Mouse (Mus musculus) olfactory bulb, adult 2 months (tissue): Measurements from ENCODE around the gene Vwce. TPM values are rescaled to one million over a fixed set of nuclear protein-coding genes. Genes with fewer than 3 reads are reported as not detected.

Experiments used
- H3K27ac ChIP-seq: fragments of 200-500 bp; 2 replicates; pipeline ENCODE4 v1.5.1; 2012; ENCODE audit warnings: low read depth, low read length; ENCODE audit not compliant: insufficient read depth
- H3K4me1 ChIP-seq: fragments of 200-500 bp; 2 replicates; pipeline ENCODE4 v1.6.1; 2012; ENCODE audit warnings: low read length; ENCODE audit not compliant: control insufficient read depth, insufficient read depth
- H3K4me3 ChIP-seq: fragments of 200-500 bp; 2 replicates; pipeline ENCODE4 v1.5.1; 2012; ENCODE audit warnings: mild to moderate bottlenecking, low read depth, low read length, moderate library complexity; ENCODE audit not compliant: insufficient read depth
- CTCF ChIP-seq: fragments of 200-500 bp; IDR thresholded peaks from 2 replicates; pipeline ENCODE4 v1.5.1; 2012; ENCODE audit warnings: low read depth, mild to moderate bottlenecking, low read length, moderate library complexity; ENCODE audit not compliant: insufficient read depth
- POLR2A ChIP-seq: fragments of 200-500 bp; IDR thresholded peaks from 2 replicates; pipeline ENCODE4 v1.6.1; 2012; ENCODE audit warnings: mild to moderate bottlenecking, low read depth, low read length, moderate library complexity; ENCODE audit not compliant: insufficient read depth
- WGBS: fragments of 180-500 bp; shearing (Covaris S2); methylation state at CpG from one replicate; pipeline ENCODE4 v1.1.7; 2018; 5-methylcytosine and 5-hydroxymethylcytosine counted together
- polyA plus RNA-seq: library from polyadenylated mRNA; stranded (reverse); fragments of >200 nt; gene quantifications from 2 replicates; pipeline ENCODE4 v1.2.4, GENCODE M21; 2012; ENCODE audit warnings: low replicate concordance; ENCODE audit not compliant: missing spikeins, insufficient read depth, insufficient read length

Gene Vwce
- polyA plus RNA-seq, 1 experiment = not detected

DNA sequence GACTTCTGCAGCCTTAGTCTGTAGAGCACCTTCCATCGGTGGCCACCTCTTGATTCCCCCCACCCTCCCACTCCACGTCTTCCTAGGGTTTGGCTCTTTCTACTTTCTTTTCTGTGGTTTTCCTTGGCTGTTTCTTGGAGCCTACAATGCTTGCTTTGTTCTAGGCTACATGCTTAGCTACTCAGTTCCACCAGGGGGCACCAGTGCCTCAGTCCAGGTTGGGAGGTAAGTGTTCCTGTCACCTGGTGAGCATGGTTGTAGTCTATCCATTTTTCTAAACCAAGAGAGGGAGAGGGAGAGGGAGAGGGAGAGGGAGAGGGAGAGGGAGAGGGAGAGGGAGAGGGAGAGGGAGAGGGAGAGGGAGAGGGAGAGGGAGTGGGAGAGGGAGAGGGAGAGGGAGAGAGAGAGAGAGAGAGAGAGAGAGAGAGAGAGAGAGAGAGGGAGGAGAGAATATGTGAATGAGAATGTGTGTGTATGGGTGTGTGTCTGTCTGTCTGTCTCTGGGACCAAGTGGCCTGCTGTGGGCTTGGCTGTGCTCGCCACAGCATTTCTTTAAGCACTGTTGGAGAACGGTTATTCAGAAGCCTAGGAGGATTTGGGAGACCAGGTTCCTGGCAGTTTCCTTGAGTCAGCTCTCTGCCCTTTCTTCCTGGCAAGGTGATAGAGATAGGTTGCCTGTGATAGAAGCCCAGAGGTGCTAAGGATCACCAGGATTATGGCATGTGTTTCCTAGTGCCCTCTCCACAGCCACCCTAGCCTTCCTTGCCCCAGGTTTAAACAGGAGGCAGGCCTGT, 80.9 kb downstream of the Vwce start:
- 38% methylated on average over 4 of the region's 4 CpGs for WGBS
- no peak for TF ChIP-seq CTCF
- peaks cover 7% of the 10 kb centered on the region; the same call in 1 of the 2 replicates for H3K4me1 ChIP-seq
- H3K27ac ChIP-seq = no peak overlapping the region
- H3K4me3 ChIP-seq = no peak overlapping the region

DNA sequence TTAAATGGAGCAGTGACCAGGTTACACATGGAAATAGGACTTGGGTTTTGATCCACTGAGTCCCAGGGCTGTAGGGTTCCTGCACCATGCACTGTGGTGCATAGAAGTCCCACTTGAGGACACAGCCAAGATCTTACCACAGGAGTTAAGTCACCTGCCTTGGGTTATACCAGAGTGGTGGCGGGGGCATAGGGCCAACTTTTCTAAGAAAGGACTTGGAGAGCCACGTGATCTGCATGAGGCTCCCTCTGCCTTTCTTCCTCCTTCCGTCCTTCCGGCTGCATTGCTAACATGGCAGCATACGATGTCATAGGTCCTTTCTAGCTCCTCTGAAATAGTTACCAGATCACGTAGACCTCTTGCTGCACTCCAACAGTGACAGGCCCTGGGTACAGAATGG, 81.5 kb downstream of the Vwce start:
- no peak overlapping the region for H3K27ac ChIP-seq
- H3K4me3 ChIP-seq = no peak overlapping the region
- WGBS = 78% methylated on average over 6 of the region's 6 CpGs
- no peak for TF ChIP-seq POLR2A
- TF ChIP-seq CTCF = no peak
- 0 out of 2 replicates have a peak, but pooled peaks cover 2% of the 10 kb centered on the region for H3K4me1 ChIP-seq

Other genes with a start within 250 kb of the Vwce start
- gene Syt7, start 245.1 kb upstream of the Vwce start, polyA plus RNA-seq = 69.0 TPM in 1 of 2 replicates, not detected in the other
- not detected in 2 replicates for gene Lrrc10b, start 176.7 kb upstream of the Vwce start, polyA plus RNA-seq
- not detected in 2 replicates for gene Ppp1r32, start 151.3 kb upstream of the Vwce start, polyA plus RNA-seq
- 90.5 and 274 TPM in 2 replicates for gene Cpsf7, start 108.9 kb upstream of the Vwce start, polyA plus RNA-seq
- not detected in 2 replicates for gene Sdhaf2, start 108.1 kb upstream of the Vwce start, polyA plus RNA-seq
- not detected in 2 replicates for gene Tmem216, start 78.0 kb upstream of the Vwce start, polyA plus RNA-seq
- not detected in 2 replicates for gene Cyb561a3, start 57.0 kb upstream of the Vwce start, polyA plus RNA-seq
- gene Tmem138, start 56.9 kb upstream of the Vwce start, polyA plus RNA-seq = not detected in 2 replicates
- gene Ddb1, start 28.9 kb upstream of the Vwce start, polyA plus RNA-seq = 418 TPM in 1 of 2 replicates, not detected in the other
- not detected in 2 replicates for gene Tkfc, start 28.6 kb upstream of the Vwce start, polyA plus RNA-seq
- not detected in 2 replicates for gene Pga5, start 43.9 kb downstream of the Vwce start, polyA plus RNA-seq
- gene Vps37c, start 54.5 kb downstream of the Vwce start, polyA plus RNA-seq = not detected in 2 replicates
- gene Cd5, start 104.8 kb downstream of the Vwce start, polyA plus RNA-seq = not detected in 2 replicates
- gene Cd6, start 195.8 kb downstream of the Vwce start, polyA plus RNA-seq = not detected in 2 replicates
- gene Slc15a3, start 205.5 kb downstream of the Vwce start, polyA plus RNA-seq = not detected in 2 replicates
- not detected in 2 replicates for gene Tmem132a, start 235.7 kb downstream of the Vwce start, polyA plus RNA-seq
- gene Tmem109, start 247.8 kb downstream of the Vwce start, polyA plus RNA-seq = not detected in 2 replicates